Mouse (Mus musculus) testis, postnatal 10 days (tissue): Measurements from ENCODE around the gene Nvl.

ENCODE experiments used
- DNase-seq: peaks from one replicate; pipeline ENCODE4 v3.0.0; 2021; ENCODE audit warnings: low spot score

The Nvl gene

DNA sequence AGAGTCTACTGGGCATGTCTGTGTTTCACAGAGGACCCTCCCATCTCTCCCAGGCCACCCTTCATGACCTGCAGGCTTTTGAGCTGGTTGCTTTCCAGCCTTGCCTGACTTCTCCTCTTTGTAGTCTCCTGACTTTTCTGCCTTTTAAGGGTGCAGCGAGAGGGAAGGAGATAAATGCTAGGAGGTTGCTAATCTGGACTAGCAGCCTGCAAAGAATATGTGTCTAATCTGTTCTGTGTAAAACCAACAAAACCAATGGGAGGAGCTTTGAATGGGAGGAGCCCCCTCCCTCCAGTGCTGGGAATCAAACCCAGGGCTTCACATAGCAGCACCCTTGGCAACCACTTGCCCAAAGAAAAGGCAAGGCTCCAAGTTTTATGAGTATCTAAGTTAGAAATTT is 75.7 kb downstream of the Nvl start:
- no peak for DNase-seq

DNA sequence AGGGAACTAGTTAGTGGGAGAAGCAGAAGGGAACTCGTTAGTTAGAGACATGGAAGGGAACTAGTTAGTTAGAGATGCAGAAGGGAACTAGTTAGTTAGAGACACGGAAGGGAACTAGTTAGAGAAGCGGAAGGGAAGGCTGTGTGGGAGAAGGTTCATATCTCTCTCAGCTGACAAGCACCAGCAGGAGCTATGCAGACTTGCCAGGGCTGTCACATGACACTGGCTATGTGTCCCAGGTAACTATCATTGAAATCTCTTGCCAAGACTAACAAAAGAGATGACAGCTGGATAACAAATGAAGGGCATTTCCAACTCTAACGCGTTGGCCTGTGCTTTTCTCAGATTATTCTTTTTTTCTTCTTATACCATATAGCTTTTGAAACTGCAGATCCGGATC is 79.4 kb downstream of the Nvl start:
- DNase-seq: no peak

DNA sequence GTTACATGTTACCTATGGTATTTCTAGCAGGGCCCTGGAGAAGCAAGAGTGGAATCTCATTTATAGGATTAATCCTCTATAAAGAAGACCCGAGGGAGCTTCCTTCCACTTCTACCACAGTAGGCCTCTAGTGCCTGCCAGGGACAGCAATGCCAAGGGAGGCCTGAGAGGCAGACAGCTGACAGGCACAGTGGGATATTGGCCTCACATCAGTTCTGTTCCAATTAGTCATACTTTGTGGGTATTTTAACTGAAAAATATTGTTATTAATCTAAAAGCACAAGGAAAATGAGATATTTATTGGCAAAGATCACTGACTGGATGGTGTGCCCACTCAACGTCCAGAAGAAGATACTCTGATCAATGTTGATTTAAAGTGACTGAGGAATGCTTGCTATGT is 80.0 kb downstream of the Nvl start:
- DNase-seq: no peak

DNA sequence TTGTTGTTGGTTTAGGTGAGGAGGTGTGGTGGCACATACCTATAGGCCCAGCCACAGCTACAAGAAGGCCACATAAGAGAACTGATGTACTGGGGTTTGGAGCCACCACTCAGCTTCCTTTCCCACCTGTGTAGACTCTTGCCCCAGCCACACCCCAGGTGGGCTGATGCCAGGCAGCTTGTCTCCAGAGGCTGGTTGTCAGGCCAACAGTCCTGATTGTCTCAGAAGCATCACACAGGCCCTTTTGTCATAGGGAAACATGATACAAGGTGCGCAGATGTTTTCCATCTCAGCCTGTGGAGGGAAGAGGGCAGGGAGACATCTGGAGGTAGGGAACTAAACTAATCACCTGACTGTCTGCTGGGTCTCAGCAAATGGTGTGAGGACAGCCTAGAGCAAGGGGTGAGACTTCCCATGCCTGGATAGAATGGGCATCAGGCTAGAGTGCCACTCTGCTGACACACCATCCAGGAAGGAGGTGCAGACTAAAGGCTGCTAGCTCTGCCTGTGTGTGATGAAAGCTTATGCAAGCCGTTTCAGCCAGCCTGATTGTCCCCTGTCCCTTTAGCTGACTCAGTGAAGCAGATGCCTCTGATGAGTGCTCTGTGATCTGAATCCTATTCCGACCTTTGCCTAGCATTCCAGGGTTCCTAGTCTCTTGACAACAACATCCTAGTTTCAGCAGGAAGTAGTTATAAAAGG is 82.1 kb downstream of the Nvl start:
- no peak for DNase-seq

DNA sequence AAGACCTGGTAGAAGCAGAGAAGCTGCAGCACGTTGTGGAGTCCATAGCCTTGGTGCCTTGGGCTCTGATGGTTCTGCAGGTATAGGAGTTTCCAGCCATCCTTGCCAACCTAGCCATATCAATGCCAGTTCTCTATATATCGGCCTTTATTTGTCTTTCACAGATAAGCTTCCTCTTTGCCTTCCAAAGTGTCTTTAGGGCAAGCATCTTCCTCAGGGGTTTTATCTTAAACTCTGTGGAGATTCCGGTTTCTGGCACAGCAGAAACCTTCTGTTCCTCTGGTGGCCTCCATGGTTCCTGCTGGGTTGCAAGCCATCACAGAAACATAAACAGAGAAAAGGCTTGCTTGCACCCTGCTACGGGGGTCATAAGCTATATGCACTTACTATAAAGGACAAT is 91.1 kb downstream of the Nvl start:
- no peak for DNase-seq

DNA sequence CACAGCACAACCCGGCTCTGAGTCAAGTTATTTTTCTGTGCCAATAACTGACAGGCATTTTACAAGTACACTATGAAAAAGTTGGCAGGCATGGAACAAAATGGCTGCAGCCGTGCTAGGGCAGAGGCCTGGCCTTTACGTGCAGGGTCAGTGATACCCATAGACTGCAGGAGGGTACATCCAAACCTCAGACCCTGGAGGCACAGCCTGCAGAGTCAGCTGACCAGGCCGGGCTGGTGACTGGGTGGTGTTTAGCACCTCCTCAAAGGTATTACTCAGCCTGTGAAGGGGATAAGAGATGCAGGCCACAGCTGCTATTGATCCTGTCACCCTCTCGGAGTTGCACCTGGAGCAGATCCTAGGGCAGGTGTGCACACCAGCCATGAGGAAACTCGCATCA is 93.1 kb downstream of the Nvl start, which contains the start of gene 9130409I23Rik:
TSS of gene 9130409I23Rik (plus strand) at position 301 of the 400 bp plus-strand sequence.
- DNase-seq: no peak

DNA sequence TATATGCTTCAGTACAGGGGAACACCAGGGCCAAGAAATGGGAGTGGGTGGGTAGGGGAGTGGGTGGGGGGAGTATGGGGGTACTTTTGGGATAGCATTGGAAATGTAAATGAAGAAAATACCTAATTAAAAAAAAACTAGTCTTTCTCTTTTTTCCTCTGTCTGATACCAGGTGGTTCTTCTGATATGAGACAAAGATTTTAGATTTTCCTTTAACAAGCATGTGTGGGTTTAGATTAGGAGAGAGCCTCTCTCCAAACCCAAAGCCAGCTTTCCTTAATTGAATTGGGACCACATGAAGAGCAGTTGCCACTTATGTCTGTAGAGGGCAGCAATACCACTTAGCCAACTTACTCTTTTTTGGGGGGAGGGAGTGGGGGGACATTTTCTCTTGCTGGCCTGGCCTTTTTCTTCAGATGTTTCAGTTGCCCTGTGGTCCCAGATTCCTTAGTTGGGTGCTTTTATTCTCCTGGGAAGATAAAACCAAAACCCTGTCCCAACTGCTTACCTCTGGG is 94.6 kb downstream of the Nvl start:
- no peak for DNase-seq

DNA sequence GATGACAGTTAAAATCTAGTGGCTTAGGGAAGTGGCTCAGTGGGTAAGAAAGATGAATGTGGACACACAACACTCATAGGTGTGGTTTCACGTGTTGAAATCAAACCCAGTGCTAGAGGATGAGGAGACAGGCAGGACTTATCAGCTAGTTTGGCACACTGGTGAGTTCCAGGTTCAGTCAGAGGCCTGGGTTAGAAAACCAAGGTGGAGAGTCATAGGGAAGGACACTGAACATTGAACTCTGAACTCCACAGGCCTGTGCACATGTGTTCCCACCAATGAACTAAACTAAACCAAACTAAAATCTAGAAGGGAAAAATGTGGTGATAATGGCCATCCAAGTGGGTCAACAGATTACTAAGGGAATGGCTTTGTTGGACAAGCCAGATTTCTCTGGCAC is 96.5 kb downstream of the Nvl start:
- no peak for DNase-seq

DNA sequence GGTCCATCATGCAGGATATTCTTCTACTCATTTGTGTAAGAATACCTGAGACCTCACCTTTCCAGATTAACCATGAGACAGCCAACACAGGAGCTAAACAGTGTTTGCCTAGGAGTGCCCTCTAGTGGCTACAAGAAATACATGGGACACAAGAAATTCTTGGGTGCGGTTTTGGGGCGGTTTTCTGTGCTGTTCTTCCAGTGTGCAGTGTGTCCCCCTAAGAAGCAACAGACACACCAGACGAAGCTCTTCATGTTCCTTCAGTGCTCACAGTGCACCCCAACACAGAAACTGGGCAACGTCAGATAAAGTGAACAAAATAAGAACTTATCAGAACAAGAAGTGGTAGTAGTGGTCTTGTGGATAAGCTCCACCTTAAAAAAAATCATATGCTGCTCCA is 104.4 kb downstream of the Nvl start:
- DNase-seq: no peak

DNA sequence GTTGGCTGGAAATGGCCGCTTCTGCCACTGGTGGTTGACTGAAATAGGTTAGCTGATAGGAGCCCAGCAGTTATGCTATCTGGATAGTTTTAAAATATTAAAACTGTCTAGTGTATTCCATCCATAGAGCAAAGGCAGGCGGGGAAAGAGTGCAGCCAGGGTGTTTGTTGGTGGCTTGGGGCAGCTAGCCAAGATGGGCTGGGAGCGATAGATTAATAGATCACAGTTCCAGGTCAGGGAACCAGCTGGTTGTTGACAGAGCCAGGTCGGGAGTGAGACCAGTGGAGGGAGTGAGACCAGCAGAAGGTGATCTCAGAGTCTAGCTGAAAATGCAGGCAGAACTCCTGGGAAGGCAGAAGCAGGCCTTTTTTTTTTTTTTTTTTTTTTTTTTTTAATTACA is 106.4 kb downstream of the Nvl start:
- DNase-seq: no peak
